In the genomic region with DNA sequence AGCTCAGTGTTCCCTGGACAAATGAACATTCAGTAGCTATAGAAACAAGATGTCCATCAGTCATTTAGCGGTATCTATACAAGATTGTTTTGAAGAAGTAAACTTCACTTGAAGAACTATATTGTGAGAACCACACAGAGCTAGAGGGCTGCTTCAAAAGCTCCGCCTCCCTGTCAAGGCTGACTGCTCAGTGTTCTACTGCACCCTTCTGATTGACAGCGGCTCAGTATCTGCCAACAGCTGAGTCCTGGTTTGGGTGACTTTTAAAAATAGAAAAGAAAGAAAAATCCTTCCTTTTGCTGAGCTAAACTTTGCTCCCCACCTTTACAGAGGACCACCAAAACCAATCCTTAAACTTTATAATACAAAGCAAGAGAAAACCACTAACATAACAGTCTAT, we compare ENCODE assay signal across 9 mouse cellular contexts. TPM values are rescaled to one million over a fixed set of nuclear protein-coding genes. Genes with fewer than 3 reads are reported as not detected.
DNase-seq lines count a peak whose midpoint lies in the region; ATAC-seq lines count a peak whose summit lies in the region.
"Had no signal": no experiment of that assay in that cellular context is flagged by ENCODE, and none has a peak within 500 bp of the region (broad histone marks: within the 10 kb centered on the region; RNA-seq: fewer than 3 reads in every experiment).

No protein-coding gene starts in this region.

- H3K27ac ChIP-seq in intestine, embryonic 16.5 days (ENCODE audit: low read length): no peak overlapping the region
- no peak overlapping the region for H3K27ac ChIP-seq in intestine, embryonic 15.5 days
- H3K27ac ChIP-seq in kidney, embryonic 14.5 days (ENCODE audit: low read depth, low read length): no peak overlapping the region
- H3K27ac ChIP-seq in hindbrain, embryonic 10.5 days: no peak overlapping the region
- H3K27ac ChIP-seq in midbrain, embryonic 11.5 days (ENCODE audit: low read depth, low read length): no peak overlapping the region

- no peaks in the 10 kb centered on the region for H3K4me1 ChIP-seq in intestine, embryonic 16.5 days (ENCODE audit: control insufficient read depth, insufficient read depth, low read length)
- H3K4me1 ChIP-seq in intestine, embryonic 15.5 days (replicated peaks): no peaks in the 10 kb centered on the region
- H3K4me1 ChIP-seq in kidney, embryonic 14.5 days (ENCODE audit: control insufficient read depth, insufficient read depth, low read length): no peaks in the 10 kb centered on the region
- peaks cover 7% of the 10 kb centered on the region; the same call in 1 of the 2 replicates for H3K4me1 ChIP-seq in hindbrain, embryonic 10.5 days (replicated peaks)
- no peaks in the 10 kb centered on the region for H3K4me1 ChIP-seq in midbrain, embryonic 11.5 days (ENCODE audit: control insufficient read depth, insufficient read depth, low read length)

- 0 out of 2 replicates have a peak, but pooled peaks have one; percentile 46 for ATAC-seq in intestine, embryonic 16.5 days
- no peak for ATAC-seq in intestine, embryonic 15.5 days
- ATAC-seq in kidney, embryonic 14.5 days (ENCODE audit: low FRiP score, low TSS enrichment): peak; percentile 80
- ATAC-seq in megakaryocyte-erythroid progenitor cell, adult 5-6 weeks (replicated peaks; ENCODE audit: low FRiP score, low TSS enrichment, poor library complexity, severe bottlenecking): peak; percentile 83
- ATAC-seq in midbrain, embryonic 11.5 days (ENCODE audit: low FRiP score): no peak; the same call in 1 of the 2 replicates

- H3K27me3 ChIP-seq in intestine, embryonic 16.5 days (replicated peaks; ENCODE audit: control insufficient read depth, insufficient read depth, low read length): no peaks in the 10 kb centered on the region
- no peaks in the 10 kb centered on the region for H3K27me3 ChIP-seq in intestine, embryonic 15.5 days (replicated peaks)
- no peaks in the 10 kb centered on the region for H3K27me3 ChIP-seq in kidney, embryonic 14.5 days (ENCODE audit: control insufficient read depth, insufficient read depth, low read length)
- H3K27me3 ChIP-seq in hindbrain, embryonic 10.5 days (ENCODE audit: insufficient read depth, poor library complexity, severe bottlenecking): no peaks in the 10 kb centered on the region
- H3K27me3 ChIP-seq in midbrain, embryonic 11.5 days (ENCODE audit: control insufficient read depth, insufficient read depth, low read length): no peaks in the 10 kb centered on the region

- H3K9me3 ChIP-seq in intestine, embryonic 16.5 days (ENCODE audit: control insufficient read depth, low read length): no peaks in the 10 kb centered on the region
- H3K9me3 ChIP-seq in intestine, embryonic 15.5 days: no peaks in the 10 kb centered on the region
- H3K9me3 ChIP-seq in kidney, embryonic 14.5 days (ENCODE audit: control insufficient read depth, low read length): no peaks in the 10 kb centered on the region
- no peaks in the 10 kb centered on the region for H3K9me3 ChIP-seq in hindbrain, embryonic 10.5 days
- no peaks in the 10 kb centered on the region for H3K9me3 ChIP-seq in midbrain, embryonic 11.5 days (ENCODE audit: control insufficient read depth, low read length)

- H3K9ac ChIP-seq in intestine, embryonic 16.5 days (ENCODE audit: low read depth, low read length): no peak overlapping the region
- H3K9ac ChIP-seq in intestine, embryonic 15.5 days: no peak overlapping the region
- no peak overlapping the region for H3K9ac ChIP-seq in kidney, embryonic 14.5 days (ENCODE audit: low read depth, low read length)
- H3K9ac ChIP-seq in midbrain, embryonic 11.5 days (ENCODE audit: low read length): no peak overlapping the region

- DNase-seq in heart, adult 8-10 months (ENCODE audit: low spot score): peak; percentile 22
- no peak for DNase-seq in hindbrain, embryonic 10.5 days (ENCODE audit: low spot score)
- DNase-seq in gastrocnemius, postnatal 10 days: no peak
- no peak for DNase-seq in midbrain, embryonic 11.5 days (ENCODE audit: low spot score, missing footprints)

- no peak overlapping the region for H3K4me3 ChIP-seq in intestine, embryonic 16.5 days (ENCODE audit: low read length)
- no peak overlapping the region for H3K4me3 ChIP-seq in intestine, embryonic 15.5 days (replicated peaks)
- no peak overlapping the region for H3K4me3 ChIP-seq in kidney, embryonic 14.5 days (ENCODE audit: low read length)
- no peak overlapping the region for H3K4me3 ChIP-seq in hindbrain, embryonic 10.5 days
- no peak overlapping the region for H3K4me3 ChIP-seq in midbrain, embryonic 11.5 days (ENCODE audit: low read depth, low read length)
- H3K4me3 ChIP-seq: myocyte had no signal

- 87% methylated on average over 3 of the region's 3 CpGs for WGBS in intestine, embryonic 16.5 days
- 88% methylated on average over 3 of the region's 3 CpGs for WGBS in intestine, embryonic 15.5 days
- 86% methylated on average over 3 of the region's 3 CpGs for WGBS in kidney, embryonic 14.5 days
- WGBS in hindbrain, embryonic 10.5 days: 65% methylated on average over 3 of the region's 3 CpGs
- 75% methylated on average over 3 of the region's 3 CpGs for whole genome bisulfite sequencing in midbrain, embryonic 11.5 days

- no peak overlapping the region for H3K4me2 ChIP-seq in intestine, embryonic 16.5 days (ENCODE audit: low read depth, low read length)
- H3K4me2 ChIP-seq in intestine, embryonic 15.5 days (replicated peaks): no peak overlapping the region
- H3K4me2 ChIP-seq in kidney, embryonic 14.5 days (replicated peaks; ENCODE audit: low read depth, low read length): no peak overlapping the region
- no peak overlapping the region for H3K4me2 ChIP-seq in midbrain, embryonic 11.5 days

- no peaks in the 10 kb centered on the region for H3K36me3 ChIP-seq in intestine, embryonic 16.5 days (ENCODE audit: control insufficient read depth, insufficient read depth, low read length)
- no peaks in the 10 kb centered on the region for H3K36me3 ChIP-seq in intestine, embryonic 15.5 days
- peaks cover 8% of the 10 kb centered on the region for H3K36me3 ChIP-seq in kidney, embryonic 14.5 days (ENCODE audit: control insufficient read depth, insufficient read depth, low read length)
- peaks cover 25% of the 10 kb centered on the region for H3K36me3 ChIP-seq in hindbrain, embryonic 10.5 days
- no peaks in the 10 kb centered on the region for H3K36me3 ChIP-seq in midbrain, embryonic 11.5 days (ENCODE audit: control insufficient read depth, insufficient read depth, low read length)

RNA-seq across cellular contexts. Expression of a gene that starts 13.8 kb away (rescaled TPM):
- 74.2 and 79.9 TPM in 2 replicates for polyA plus RNA-seq in intestine, embryonic 16.5 days (2015; fragmentation: Nextera tagmentation; extraction: Ambion mirVana)
- polyA plus RNA-seq in intestine, embryonic 15.5 days (2015; fragmentation: Nextera tagmentation; extraction: Ambion mirVana): 78.5 and 93.0 TPM in 2 replicates
- 10 to 100 TPM; 21.7 to 29.8 (median 23.1) TPM for total RNA-seq in heart, adult 8-10 months (2022)
- 104 and 117 TPM in 2 replicates for polyA plus RNA-seq in kidney, embryonic 14.5 days (2014; fragmentation: Nextera tagmentation; extraction: Ambion mirVana)
- 53.8 and 56.1 TPM in 2 replicates for total RNA-seq in megakaryocyte-erythroid progenitor cell, adult 5-6 weeks (2014; fragmentation: Nextera tagmentation)
- total RNA-seq in megakaryocyte-erythroid progenitor cell, adult 5-6 weeks (2017): 114 and 141 TPM in 2 replicates
- 75.1 and 82.4 TPM in 2 replicates for polyA plus RNA-seq in hindbrain, embryonic 10.5 days (2016; fragmentation: Nextera tagmentation; extraction: Ambion mirVana)
- 10 to 100 TPM; 25.8 to 28.8 TPM for total RNA-seq in gastrocnemius, postnatal 10 days (2021)
- polyA plus RNA-seq in midbrain, embryonic 11.5 days (2014; fragmentation: Nextera tagmentation; extraction: Ambion mirVana): 95.7 and 101 TPM in 2 replicates

RNA-seq across cellular contexts. Expression of a gene that starts 14.5 kb away (rescaled TPM):
- polyA plus RNA-seq in intestine, embryonic 16.5 days (2015; fragmentation: Nextera tagmentation; extraction: Ambion mirVana): 23.6 and 25.7 TPM in 2 replicates
- 32.4 and 34.7 TPM in 2 replicates for polyA plus RNA-seq in intestine, embryonic 15.5 days (2015; fragmentation: Nextera tagmentation; extraction: Ambion mirVana)
- 1 to 10 TPM; 3.1 to 4.9 (median 3.6) TPM for total RNA-seq in heart, adult 8-10 months (2022)
- 4.3 and 4.4 TPM in 2 replicates for polyA plus RNA-seq in kidney, embryonic 14.5 days (2014; fragmentation: Nextera tagmentation; extraction: Ambion mirVana)
- total RNA-seq in megakaryocyte-erythroid progenitor cell, adult 5-6 weeks (2014; fragmentation: Nextera tagmentation): 0.63 and 4.1 TPM in 2 replicates
- total RNA-seq in megakaryocyte-erythroid progenitor cell, adult 5-6 weeks (2017): 0.14 and 3.3 TPM in 2 replicates
- polyA plus RNA-seq in hindbrain, embryonic 10.5 days (2016; fragmentation: Nextera tagmentation; extraction: Ambion mirVana): 12.2 and 20.7 TPM in 2 replicates
- 1 to 10 TPM in 1 of 2 experiments, under 1 TPM in 1; 0.75 to 1.0 TPM for total RNA-seq in gastrocnemius, postnatal 10 days (2021)
- 30.2 and 34.2 TPM in 2 replicates for polyA plus RNA-seq in midbrain, embryonic 11.5 days (2014; fragmentation: Nextera tagmentation; extraction: Ambion mirVana)

Comparison
In these comparisons a context has a peak if more than half of its experiments do, and no peak if none do; other contexts are left out.
1. ATAC-seq: peak in intestine, embryonic 16.5 days (single experiment), kidney, embryonic 14.5 days (single experiment) and megakaryocyte-erythroid progenitor cell, adult 5-6 weeks (single experiment); none in intestine, embryonic 15.5 days (single experiment) and midbrain, embryonic 11.5 days (single experiment).